Mouse (Mus musculus): ENCODE measurements around the gene Actn1. TPM values are rescaled to one million over a fixed set of nuclear protein-coding genes. Genes with fewer than 3 reads are reported as not detected.

Actn1 gene
- polyA plus RNA-seq (2015; fragmentation: Nextera tagmentation; extraction: Ambion mirVana): 166 and 212 TPM in 2 replicates

DNA sequence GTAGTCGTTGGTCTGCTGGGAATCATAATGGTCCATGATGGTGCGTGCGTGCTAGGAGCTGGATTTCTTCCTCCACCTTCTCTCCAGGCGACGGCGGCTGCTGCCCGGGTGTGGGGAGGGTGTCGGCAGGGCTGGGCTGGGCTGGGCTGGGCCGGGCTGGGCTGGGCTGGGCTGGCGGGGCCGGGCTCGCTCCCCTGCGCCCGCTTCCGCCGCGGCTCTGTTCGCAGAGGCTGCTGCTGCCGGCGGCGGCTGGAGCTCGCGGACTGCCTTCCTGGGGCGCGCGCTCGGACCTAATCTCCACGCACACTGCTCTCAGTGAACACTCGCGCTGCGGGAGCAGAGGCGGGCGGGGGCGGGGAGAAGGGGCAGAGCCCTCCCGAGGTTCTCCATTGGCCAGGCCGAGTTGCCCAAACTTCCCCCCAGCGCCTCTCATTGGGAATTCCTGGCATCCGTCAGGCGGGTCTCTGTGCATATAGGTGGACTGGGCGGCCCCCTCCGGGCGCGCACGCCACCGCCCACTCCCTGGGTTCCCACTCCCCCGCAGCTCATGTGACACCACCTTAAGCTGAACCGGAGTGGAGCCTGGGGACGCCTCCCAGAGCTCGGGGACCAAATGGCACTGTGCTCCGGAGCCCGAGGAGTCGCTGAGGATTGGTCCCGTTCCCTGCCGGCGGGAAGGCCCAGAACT lies at the start of gene Actn1:
TSS of gene Actn1 (minus strand) at position 316 of the 688 bp plus-strand sequence.

Other genes starting within 250 kb of the Actn1 start
- gene Zfp36l1, start 147.4 kb downstream of the Actn1 start, polyA plus RNA-seq (2015; fragmentation: Nextera tagmentation; extraction: Ambion mirVana): 97.2 TPM in 2 replicates
- 6.6 and 7.2 TPM in 2 replicates for gene Dcaf5, start 176.2 kb upstream of the Actn1 start, polyA plus RNA-seq (2015; fragmentation: Nextera tagmentation; extraction: Ambion mirVana)
- gene Exd2, start 202.7 kb upstream of the Actn1 start, polyA plus RNA-seq (2015; fragmentation: Nextera tagmentation; extraction: Ambion mirVana): 9.4 and 10.1 TPM in 2 replicates

Measured in urinary bladder, postnatal 0 days (tissue).